Mouse (Mus musculus): ENCODE measurements at regions not wholly inside any gene's neighbourhood (a gene's known extent, or its start where the extent isn't known, plus 50 kb on each side); places are given as distances from the start of the nearest gene placed in this dataset.

- peak; percentile 73 for DNase-seq (ENCODE audit: low read depth)
- no peak for TF ChIP-seq CTCF (IDR thresholded peaks at IDR 0.05; ENCODE audit: borderline replicate concordance, extremely low read depth, insufficient read depth, insufficient read length)
- no peak for TF ChIP-seq POLR2A (IDR thresholded peaks at IDR 0.05; ENCODE audit: borderline replicate concordance, extremely low read depth, insufficient read depth, insufficient read length, poor library complexity, severe bottlenecking)
Measured at GRCm38 (mm10) chr13:90279786-90280382, 190.5 kb upstream of the Xrcc4 start.

- peak; percentile 68 for DNase-seq (ENCODE audit: low read depth)
- TF ChIP-seq POLR2A (IDR thresholded peaks at IDR 0.05; ENCODE audit: borderline replicate concordance, extremely low read depth, insufficient read depth, insufficient read length, poor library complexity, severe bottlenecking): no peak
- TF ChIP-seq CTCF (IDR thresholded peaks at IDR 0.05; ENCODE audit: borderline replicate concordance, extremely low read depth, insufficient read depth, insufficient read length): no peak
Measured at GRCm38 (mm10) chr13:90279355-90279754, 189.9 kb upstream of the Xrcc4 start.

GRCm38 (mm10) chr13:90259071-90259742, 169.8 kb upstream of the Xrcc4 start:
- no peak for DNase-seq (ENCODE audit: low read depth)
- TF ChIP-seq POLR2A (IDR thresholded peaks at IDR 0.05; ENCODE audit: borderline replicate concordance, extremely low read depth, insufficient read depth, insufficient read length, poor library complexity, severe bottlenecking) (no peak), CTCF (IDR thresholded peaks at IDR 0.05; ENCODE audit: borderline replicate concordance, extremely low read depth, insufficient read depth, insufficient read length) (no peak)

GRCm38 (mm10) chr13:90252981-90253380, 163.6 kb upstream of the Xrcc4 start:
- no peak for DNase-seq (ENCODE audit: low read depth)
- TF ChIP-seq POLR2A (IDR thresholded peaks at IDR 0.05; ENCODE audit: borderline replicate concordance, extremely low read depth, insufficient read depth, insufficient read length, poor library complexity, severe bottlenecking): no peak
- no peak for TF ChIP-seq CTCF (IDR thresholded peaks at IDR 0.05; ENCODE audit: borderline replicate concordance, extremely low read depth, insufficient read depth, insufficient read length)

- no peak for TF ChIP-seq POLR2A (IDR thresholded peaks at IDR 0.05; ENCODE audit: borderline replicate concordance, extremely low read depth, insufficient read depth, insufficient read length, poor library complexity, severe bottlenecking)
- no peak for TF ChIP-seq CTCF (IDR thresholded peaks at IDR 0.05; ENCODE audit: borderline replicate concordance, extremely low read depth, insufficient read depth, insufficient read length)
- DNase-seq (ENCODE audit: low read depth): no peak
Measured at GRCm38 (mm10) chr13:90245997-90246765, 156.8 kb upstream of the Xrcc4 start.

GRCm38 (mm10) chr13:90238331-90238730, 148.9 kb upstream of the Xrcc4 start:
- peak; percentile 58 for DNase-seq (ENCODE audit: low read depth)
- TF ChIP-seq POLR2A (IDR thresholded peaks at IDR 0.05; ENCODE audit: borderline replicate concordance, extremely low read depth, insufficient read depth, insufficient read length, poor library complexity, severe bottlenecking) (no peak), CTCF (IDR thresholded peaks at IDR 0.05; ENCODE audit: borderline replicate concordance, extremely low read depth, insufficient read depth, insufficient read length) (no peak)

- TF ChIP-seq CTCF (IDR thresholded peaks at IDR 0.05; ENCODE audit: borderline replicate concordance, extremely low read depth, insufficient read depth, insufficient read length): no peak
- TF ChIP-seq POLR2A (IDR thresholded peaks at IDR 0.05; ENCODE audit: borderline replicate concordance, extremely low read depth, insufficient read depth, insufficient read length, poor library complexity, severe bottlenecking): no peak
- no peak for DNase-seq (ENCODE audit: low read depth)
Measured at GRCm38 (mm10) chr13:90233986-90234385, 144.6 kb upstream of the Xrcc4 start.

GRCm38 (mm10) chr13:90233561-90233960, 144.2 kb upstream of the Xrcc4 start:
- TF ChIP-seq POLR2A (IDR thresholded peaks at IDR 0.05; ENCODE audit: borderline replicate concordance, extremely low read depth, insufficient read depth, insufficient read length, poor library complexity, severe bottlenecking) (no peak), CTCF (IDR thresholded peaks at IDR 0.05; ENCODE audit: borderline replicate concordance, extremely low read depth, insufficient read depth, insufficient read length) (no peak)
- no peak for DNase-seq (ENCODE audit: low read depth)

GRCm38 (mm10) chr13:90229106-90229505, 139.7 kb upstream of the Xrcc4 start:
- TF ChIP-seq POLR2A (IDR thresholded peaks at IDR 0.05; ENCODE audit: borderline replicate concordance, extremely low read depth, insufficient read depth, insufficient read length, poor library complexity, severe bottlenecking): no peak
- TF ChIP-seq CTCF (IDR thresholded peaks at IDR 0.05; ENCODE audit: borderline replicate concordance, extremely low read depth, insufficient read depth, insufficient read length): no peak

GRCm38 (mm10) chr13:90226212-90226611, 136.8 kb upstream of the Xrcc4 start:
- DNase-seq (ENCODE audit: low read depth): peak; percentile 39

More at GRCm38 (mm10) chr13:90229106-90229505, 139.7 kb upstream of the Xrcc4 start:
- DNase-seq (ENCODE audit: low read depth): no peak

GRCm38 (mm10) chr13:90212390-90212789, 123.0 kb upstream of the Xrcc4 start:
- no peak for TF ChIP-seq POLR2A (IDR thresholded peaks at IDR 0.05; ENCODE audit: borderline replicate concordance, extremely low read depth, insufficient read depth, insufficient read length, poor library complexity, severe bottlenecking)
- no peak for TF ChIP-seq CTCF (IDR thresholded peaks at IDR 0.05; ENCODE audit: borderline replicate concordance, extremely low read depth, insufficient read depth, insufficient read length)
- DNase-seq (ENCODE audit: low read depth): no peak

More at GRCm38 (mm10) chr13:90226212-90226611, 136.8 kb upstream of the Xrcc4 start:
- no peak for TF ChIP-seq POLR2A (IDR thresholded peaks at IDR 0.05; ENCODE audit: borderline replicate concordance, extremely low read depth, insufficient read depth, insufficient read length, poor library complexity, severe bottlenecking)
- no peak for TF ChIP-seq CTCF (IDR thresholded peaks at IDR 0.05; ENCODE audit: borderline replicate concordance, extremely low read depth, insufficient read depth, insufficient read length)

Data from brain, embryonic 14.5 days (tissue).